Mouse (Mus musculus) frontal cortex, adult 2 months (tissue): ENCODE results near the gene Plekha6. TPM values are rescaled to one million over a fixed set of nuclear protein-coding genes. Genes with fewer than 3 reads are reported as not detected.

Experiments used
- DNase-seq, 2 experiments: peaks; one replicate each; pipeline ENCODE4 v3.0.0; 2022; ENCODE audit warnings: low spot score in 1 of 2; ENCODE audit errors: extremely low spot score in 1 of 2
- polyA plus RNA-seq: library from polyadenylated mRNA; depleted of rRNA; stranded (reverse); fragments of >200 nt; gene quantifications from 2 replicates; pipeline ENCODE4 v1.2.3, GENCODE M21; 2012

The Plekha6 gene
- polyA plus RNA-seq, 1 experiment, result 53.6 TPM

DNA sequence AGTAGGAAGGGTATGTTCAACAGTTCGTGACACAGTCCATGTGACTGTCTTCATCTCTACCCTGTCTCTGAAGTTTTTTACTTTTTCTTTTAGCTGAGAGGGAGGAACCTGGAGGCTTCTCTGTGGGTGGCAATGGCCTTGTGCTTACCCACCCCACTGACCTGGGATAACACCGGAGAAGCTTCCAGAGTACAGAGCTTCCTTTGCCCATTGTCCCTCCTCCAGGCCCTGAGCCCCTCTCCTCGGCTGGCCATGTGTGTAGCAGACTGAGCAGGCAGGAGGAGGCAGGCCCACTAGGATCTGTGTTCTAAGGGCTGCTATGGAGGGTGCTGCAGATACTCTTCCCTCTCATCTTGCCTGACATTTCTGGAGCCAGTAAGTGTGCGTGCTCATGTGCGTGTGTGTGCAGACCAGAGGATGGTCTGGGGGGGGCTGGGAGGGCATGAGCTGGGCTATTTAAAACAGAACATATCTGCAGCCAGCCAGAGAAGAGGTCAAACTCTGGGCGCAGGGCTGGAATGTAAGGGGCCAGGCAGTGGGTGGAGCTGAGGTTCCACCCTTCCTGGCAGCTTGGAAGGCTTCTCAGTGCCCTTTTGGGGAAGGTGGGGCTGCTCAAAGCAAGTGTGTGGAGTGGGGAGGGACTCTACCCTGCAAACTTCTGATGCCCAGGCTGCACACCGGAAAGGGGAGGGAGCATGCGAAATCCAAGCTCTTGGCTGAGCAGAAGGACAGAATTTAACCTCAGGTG is 72.9 kb downstream of the Plekha6 start:
- DNase-seq, result no peak

DNA sequence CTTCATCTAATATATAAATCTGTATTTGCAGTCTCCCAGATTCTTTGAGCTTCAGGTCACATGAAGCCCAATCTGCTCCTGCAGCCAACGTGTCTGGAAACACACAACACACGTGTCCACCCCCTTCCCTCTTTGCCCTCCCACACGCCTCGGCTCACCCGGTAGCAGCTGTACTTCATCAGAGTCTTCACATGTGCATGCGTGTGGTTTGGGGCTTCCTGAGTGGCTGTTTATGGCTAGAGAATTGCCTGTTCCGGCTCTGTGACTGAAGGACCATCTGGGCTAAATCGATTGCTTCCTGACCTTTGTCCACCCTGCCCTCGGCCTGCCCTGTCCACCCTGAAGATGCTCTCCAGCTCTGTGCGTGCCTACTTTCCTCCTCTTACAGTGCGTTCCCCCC is 73.7 kb downstream of the Plekha6 start:
- peak; percentile 56 to 69 for DNase-seq

DNA sequence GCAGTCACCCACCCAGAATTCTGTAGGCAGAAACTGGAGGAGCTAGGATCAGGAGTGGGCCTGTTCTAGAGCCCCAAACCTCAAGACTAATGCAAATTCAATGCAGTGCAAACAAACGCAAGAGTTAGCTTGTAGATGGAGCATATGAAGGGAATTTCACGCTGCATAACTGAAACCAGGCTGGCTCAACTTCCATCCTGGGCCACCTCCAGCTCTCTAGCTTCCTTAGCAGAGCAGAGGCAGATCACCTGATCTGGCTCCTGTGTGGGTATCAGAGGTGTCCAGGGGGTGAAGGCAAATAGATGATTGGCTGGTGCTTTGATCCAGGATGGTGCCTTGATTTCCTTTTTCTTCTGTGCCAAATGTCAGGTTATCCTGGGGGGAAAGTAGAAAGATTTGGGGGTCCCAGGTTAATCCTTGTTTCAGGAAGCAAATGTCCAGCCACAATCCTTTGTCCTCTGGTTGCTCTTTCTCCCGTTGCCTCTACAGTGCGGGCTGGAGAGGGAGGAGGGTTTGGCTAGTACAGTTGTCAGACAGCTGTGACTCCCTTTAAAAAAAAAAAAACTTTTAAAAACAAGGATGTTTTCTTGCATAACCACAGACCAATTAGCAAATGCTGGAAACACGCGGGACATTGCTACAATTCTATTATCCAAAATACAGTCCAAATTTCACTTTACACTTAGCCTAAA is 75.3 kb downstream of the Plekha6 start:
- peak in 1 of 2 experiments; percentile 72 for DNase-seq

DNA sequence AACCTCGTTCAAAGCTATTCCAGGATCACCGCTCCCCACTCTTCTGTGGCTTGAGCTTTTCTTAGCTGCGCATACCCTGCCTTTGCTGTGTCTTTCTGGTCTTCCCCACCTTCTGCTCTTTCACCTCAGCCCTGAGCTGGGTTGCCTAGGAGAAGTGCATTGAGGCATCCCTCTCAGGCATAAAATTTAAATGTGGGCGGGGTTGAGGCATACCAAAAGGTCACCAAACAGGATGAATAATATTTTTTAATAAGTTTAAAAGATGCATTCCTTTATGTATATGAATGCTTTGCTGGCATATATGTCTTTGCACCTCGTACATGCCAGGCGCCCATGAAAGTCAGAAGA is 75.8 kb downstream of the Plekha6 start:
- DNase-seq, result no peak

DNA sequence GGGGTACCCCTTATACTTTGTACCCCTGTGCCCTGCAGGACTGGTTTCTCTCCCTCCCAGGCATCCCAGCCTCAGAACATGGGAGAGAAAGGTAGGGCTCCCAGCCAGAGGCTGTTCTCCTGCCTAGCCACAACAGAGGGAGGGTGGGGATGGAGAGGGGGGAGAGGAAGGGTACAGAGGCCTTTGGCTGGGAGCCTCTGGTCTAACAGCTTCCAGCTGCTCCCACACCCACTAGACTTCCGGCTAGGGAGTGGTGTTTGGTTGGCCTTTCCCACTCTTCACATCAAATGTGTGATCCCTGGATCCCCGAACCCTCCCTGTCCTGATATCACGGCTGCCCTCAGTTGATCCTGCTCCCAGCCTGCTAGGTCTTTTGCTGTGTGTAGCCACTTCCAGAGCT is 76.9 kb downstream of the Plekha6 start:
- no peak for DNase-seq

DNA sequence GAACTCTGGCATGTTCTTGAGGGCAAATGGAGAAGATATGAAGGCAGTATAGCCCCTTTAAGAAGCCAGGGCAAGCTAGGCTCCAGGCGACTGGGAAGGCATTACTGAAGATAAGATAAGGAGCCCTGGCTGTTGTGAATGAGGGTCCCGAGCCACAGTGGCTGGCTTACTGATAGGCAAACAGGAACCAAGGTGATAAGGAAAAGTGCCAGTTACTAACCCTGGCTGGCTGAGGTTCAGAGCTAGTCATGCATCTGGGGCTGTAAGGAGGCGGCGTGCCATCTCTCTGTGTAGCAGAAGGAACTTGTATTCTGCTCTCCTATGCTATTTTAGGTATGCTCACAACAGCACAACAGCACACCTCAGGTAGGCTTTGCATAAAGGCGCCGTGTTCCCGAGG is 80.7 kb downstream of the Plekha6 start:
- peak in 1 of 2 experiments; percentile 36 for DNase-seq

DNA sequence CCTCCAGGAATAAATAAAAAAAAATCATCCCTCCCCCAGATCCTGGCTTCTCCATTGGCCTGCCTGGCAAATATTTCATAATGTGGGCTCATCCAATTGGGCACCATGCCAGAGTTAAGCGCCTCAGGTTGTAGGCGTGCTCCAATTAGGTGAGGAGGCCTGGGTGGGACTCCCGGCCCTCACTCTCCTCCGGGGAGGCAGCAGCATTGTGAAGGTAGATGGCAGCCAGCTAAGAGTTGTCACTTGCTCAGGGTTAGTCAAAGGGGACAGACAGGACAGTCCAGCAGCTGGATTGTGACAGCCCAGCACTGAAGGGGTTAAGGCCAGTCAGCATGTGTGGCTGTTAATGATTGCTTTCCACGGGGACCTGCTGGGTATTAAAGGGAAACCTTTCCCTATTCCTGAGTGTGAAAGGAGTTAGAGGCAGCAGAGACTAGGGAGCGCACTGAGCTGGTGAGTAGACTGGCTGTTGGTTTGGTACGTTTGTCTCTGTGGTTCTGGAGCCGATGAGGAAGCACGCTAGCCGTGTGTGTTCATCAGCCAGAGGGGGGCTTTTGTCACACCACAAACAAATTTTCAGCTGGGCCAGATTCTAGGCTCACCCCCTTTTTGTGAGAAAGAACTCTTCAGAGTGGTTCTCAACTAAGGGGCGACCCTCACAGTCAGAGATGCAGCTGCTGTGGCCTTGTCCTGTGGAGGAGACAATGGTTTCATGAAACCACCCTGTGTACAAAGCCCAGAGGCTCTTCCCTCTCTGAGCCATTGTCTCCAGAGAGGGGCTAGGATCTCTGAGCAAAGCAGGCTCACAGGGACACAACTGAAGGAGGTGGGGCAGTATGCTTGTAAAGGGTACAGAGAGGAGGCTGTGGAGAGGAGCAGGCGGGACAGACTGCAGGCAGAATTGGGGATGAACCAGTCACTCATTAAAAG is 81.9 kb downstream of the Plekha6 start:
- DNase-seq, result peak in 1 of 2 experiments; percentile 47

DNA sequence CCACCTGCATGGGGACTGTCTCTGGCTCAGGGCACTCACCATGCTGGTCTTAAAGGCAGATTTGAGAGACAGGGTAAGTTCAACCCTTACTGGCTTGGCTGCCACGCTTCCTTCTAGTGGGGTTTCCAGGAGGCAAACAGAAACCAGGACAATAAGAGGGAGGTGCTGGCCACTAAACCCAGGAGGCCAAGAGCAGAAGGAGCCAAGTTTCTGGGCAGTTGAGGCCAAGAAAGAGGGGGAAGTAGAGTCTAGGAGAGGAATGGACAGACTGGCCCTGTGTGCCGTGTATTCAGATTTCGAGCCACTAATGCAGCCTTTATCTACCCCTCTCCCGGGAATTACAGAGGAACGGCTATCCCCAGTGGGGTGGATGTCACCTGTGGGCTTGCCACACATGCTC is 83.2 kb downstream of the Plekha6 start:
- DNase-seq, result no peak

DNA sequence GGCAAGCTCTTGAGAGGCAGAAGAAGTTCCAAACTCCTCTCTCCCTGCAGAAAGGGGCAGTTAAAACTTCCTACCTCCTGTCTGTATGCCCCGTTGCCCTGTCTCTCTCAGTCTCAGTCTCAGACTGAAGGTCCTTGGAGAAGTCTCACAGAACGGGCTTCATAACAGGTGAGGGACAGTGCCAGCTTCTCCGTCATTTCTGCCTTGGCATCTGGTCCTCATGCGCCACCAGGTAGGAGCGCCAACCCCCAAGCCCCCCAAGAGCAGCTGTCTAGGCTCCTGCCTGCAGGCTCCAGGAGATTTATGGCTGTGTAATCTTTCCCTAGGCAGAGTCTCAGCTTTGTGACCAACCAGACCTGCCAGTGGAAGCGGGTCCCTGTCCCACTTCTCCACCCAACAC is 86.8 kb downstream of the Plekha6 start:
- DNase-seq, result no peak

DNA sequence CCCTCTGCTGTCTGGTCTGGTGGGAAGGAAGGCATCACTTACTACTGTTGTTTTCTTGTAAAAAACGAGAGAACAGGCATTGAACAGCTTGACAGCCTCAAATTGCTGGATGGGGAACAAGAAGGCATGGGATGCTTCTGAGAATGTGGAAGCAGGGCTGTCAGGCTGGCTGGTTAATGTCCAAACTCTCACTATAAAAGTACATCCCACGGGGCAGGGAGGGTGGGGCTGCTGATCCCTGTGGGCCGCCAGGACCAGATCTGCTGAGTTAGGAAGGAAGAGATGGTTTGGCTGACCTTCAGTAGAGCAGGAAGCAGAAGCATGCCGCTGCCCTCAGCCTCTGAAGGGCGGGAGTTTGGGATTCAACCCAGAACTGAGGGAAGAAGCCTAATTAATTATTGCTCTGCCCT is 87.6 kb downstream of the Plekha6 start:
- no peak for DNase-seq

DNA sequence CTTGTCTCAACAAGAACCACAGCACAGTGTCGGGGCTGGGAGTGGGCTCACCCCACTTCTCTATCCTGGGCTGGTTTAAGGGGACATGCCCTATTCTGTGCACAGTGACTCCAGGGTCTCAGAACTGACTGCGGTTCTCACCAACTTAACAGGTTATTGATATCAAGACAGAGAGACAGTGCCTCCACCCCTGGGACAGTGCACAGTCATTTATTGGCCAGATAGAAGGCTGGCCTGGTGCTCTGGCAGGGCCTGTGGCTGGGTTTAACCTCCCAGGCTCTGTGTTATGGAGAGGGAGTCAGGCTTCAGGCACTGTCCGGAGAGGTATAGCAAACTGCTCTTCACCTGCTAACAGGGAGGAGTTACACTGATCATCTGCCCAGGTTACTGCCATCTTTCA is 88.2 kb downstream of the Plekha6 start:
- DNase-seq, result no peak

DNA sequence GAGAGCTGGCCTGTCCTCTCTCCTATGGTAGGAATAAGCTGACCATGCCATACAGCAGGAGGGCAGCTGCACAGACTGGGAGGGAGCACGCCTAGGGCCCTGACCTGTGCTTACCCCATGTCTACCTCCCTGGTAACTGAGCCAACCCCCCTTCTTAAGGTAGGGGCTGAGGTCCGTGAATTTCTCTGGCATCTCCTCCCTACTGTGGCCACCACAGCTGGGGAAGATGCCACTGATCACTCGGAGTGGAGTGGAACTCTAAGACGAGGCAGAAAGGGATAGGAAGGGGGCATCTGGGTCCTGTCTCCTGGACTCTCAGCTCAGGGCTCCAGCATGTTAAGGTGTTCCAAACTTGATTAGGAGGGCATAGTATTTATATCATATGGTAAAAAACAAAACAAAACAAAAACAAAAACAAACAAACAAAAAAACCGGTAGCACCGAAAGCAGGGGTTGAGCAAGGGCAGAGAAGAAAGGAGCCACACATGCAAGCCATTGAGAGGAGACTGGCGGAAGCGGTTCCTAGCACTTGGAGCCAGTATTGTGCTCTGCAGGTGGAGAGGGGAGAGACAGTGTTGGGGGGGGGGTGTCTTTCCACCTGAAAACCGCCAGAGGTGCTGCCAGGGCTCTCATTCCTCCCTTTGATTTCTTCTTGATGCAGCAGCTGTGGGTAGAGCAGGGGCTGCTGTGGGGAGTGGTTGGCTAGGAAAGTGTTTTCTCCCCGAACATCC is 89.0 kb downstream of the Plekha6 start:
- no peak for DNase-seq

DNA sequence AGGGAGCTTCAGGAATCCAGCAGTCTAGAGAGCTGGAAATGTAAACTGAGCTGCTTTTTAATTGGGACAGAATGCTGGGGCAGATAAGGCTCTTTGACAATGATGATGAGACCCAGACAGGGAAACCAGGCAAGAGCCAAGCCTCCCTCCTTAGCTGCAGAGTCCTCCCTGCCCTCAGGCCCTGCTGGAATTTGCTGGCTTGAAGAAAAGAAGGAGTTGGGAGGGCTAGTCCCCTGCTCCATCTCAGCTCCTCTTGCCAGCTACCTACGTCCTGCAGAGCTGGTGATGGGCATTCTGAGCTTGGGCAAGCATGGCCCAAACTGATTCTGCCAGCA is 89.5 kb downstream of the Plekha6 start:
- no peak for DNase-seq

DNA sequence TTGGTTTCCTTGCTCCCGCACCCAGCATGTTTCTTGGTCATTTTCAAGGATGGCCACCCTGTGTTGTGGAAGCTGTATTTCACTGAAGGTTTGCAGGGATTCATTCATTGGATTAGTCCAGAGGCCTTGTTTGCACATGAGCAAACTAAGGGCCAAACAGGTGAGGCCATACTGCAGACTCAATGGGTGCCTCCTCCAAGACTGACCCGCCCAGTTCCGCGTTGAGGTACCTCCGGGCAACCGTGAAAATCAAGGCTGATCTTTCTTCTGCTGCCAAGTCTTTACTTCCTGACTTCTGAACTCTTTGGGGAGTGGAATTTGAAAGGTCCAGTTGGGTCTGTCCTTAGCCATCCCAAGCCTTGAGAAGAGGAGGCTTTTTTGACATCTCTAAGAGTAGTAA is 90.2 kb downstream of the Plekha6 start:
- DNase-seq, result no peak

DNA sequence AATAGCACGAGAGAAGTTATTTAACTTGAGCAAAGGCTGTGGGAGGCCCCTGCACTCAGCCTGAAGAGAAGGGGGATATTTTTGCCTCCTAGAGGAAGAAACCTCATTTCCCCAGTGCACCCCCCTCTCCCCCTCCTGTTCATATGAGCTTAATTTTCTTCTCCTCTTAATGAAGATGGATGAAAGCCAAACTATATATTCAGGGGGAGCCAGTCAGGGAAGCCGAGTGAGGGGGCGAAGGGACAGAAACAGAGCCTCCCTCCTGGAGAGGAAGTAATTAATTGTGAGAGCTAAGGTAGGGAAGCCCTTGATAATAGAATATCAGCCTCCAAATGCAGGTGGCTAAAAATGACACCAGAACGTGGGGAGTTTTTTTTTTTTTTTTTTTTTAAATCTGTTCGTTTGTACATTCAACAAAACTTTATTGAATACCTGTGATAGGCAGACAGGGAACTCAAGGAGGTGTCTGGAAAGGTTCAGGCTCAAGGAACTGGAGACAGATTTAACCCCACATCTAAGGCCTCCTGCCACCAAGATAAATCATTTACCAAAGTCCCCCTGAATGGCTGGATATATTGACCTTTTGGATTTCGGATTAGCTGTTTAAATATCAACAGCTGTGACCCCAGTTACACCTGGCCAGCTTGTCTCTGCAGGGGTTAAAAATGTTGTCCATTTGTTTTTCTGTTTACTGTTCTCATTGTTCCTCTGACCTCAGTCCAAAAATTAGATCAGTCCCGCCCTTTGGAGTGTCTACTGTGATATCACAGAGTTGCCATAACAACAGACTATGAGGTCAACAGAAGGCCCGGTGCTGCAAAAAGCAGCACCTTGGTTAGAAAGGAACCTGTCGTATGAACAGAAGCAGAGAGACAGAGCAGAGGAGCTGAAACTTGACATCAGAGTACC is 91.1 kb downstream of the Plekha6 start:
- DNase-seq, result no peak

DNA sequence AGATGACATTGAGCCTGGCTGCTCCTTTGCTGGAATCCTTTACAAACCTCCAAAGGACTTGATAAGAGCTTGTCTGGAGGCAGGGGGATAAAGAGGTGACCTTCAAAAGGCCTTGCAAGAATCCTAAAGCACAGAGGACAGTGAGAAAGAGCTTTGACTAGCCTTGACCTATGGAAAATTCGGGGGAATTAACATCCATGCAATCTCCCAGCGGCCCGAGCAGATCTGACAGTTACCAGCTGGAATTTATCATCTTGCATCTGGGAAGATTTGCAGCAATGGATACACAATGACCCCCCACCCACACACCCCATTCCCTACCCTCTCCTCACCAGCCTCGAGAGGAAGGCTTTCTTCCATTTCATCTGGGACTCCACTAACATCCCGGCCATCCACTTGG is 91.8 kb downstream of the Plekha6 start:
- no peak for DNase-seq

DNA sequence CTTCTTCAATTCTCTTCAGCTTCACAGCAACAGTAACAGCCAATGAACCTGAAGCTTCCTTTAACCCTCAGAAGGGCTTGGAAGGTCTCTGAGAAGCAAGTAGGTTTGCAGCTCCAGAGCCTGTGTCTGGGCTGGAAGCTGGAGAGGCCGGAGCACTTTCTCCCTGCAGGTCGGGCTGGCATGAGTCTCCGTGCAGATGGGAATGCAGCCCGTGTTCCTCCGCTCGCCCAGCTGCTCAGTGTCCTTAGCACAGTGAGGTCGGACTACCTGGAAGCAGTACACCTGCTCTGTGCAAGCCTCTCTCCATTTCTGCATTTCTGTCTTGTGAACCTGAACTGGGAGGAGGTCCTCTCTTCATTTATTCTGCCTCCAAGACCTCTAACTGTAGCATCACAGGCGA is 92.3 kb downstream of the Plekha6 start:
- DNase-seq, result no peak

DNA sequence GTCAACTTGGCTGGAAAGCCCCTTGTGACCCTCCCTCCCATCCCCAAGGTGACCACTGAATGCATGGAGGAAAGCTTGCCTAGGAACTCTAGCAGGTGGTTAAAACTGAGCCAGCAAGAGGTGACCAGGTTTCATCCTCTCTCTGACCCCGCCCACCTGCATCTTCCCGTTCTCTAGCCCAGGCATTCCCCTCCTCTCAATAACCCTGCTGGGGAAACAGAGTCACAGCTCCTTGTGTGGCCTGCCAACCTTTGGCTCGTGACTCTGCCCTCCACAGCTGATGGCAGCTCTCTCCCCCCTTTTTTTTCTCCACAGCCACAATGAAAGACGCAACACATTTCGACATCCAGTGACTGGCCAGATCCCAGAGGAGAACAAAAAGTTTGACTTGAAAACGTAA is 94.7 kb downstream of the Plekha6 start:
- no peak for DNase-seq

DNA sequence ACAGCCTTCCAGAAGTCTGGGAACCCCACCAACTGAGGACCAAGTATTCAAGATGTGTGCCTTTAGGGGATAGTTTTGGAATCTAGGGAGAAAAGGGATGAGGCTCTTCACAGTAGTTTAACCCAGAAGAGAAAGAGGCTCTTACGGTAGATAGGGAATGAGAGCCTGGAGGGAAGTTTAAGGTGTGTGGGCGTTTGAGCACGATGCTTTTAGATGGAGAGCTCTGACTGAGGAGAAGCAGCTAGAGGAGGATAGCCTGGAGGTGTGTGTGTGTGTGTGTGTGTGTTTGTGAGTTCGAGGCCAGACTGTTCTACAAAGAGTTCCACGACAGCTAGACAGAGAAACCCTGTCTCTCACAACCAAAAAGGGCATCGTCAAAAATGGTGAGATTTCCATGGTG is 98.6 kb downstream of the Plekha6 start:
- DNase-seq, result peak in 1 of 2 experiments; percentile 48

DNA sequence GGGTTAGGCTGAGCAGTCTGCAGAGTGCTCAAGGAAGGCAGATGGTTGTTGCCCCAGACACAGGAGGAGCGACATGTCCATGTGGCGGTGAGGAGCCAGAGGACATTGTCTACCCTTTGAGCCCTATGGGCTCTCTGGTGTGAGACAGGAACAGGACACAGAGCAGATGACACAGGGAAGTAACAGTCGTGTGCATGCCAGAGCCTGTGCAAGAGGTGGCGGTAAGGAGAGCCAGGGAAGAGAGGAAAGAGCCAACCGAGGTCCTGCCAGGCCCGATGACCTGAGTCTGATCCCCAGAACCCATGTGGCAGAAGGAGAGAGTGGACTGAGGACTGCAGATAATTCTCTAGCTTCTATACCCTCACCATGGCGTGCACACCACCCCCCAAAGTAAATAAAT is 99.1 kb downstream of the Plekha6 start:
- DNase-seq, result no peak
